Mouse (Mus musculus) bone marrow macrophage, adult 2 months (primary cell): ENCODE measurements around the gene Foxc2. TPM values are rescaled to one million over a fixed set of nuclear protein-coding genes. Genes with fewer than 3 reads are reported as not detected.

ENCODE experiments used
- H3K27ac ChIP-seq: 2 replicates; pipeline ENCODE4 v1.5.1; 2012; ENCODE audit warnings: low read depth, low read length; ENCODE audit not compliant: insufficient read depth
- H3K4me1 ChIP-seq: 2 replicates; pipeline ENCODE4 v1.6.1; 2012; ENCODE audit warnings: low read length; ENCODE audit not compliant: control insufficient read depth, insufficient read depth
- H3K4me3 ChIP-seq: 2 replicates; pipeline ENCODE4 v1.5.1; 2012; ENCODE audit warnings: mild to moderate bottlenecking, low read length, moderate library complexity; ENCODE audit not compliant: insufficient read depth
- CTCF ChIP-seq: IDR thresholded peaks from 2 replicates; pipeline ENCODE4 v1.5.1; 2012; ENCODE audit warnings: low read depth, mild to moderate bottlenecking, low read length, moderate library complexity
- POLR2A ChIP-seq: IDR thresholded peaks from 2 replicates; pipeline ENCODE4 v1.6.1; 2012; ENCODE audit warnings: mild to moderate bottlenecking, low read depth, low read length, borderline replicate concordance
- polyA plus RNA-seq: library from polyadenylated mRNA; stranded (reverse); fragments of >200 nt; gene quantifications from 2 replicates; pipeline ENCODE4 v1.2.4, GENCODE M21; 2012; ENCODE audit not compliant: missing spikeins, insufficient read depth, insufficient read length

Gene Foxc2
- polyA plus RNA-seq, 1 experiment, result not detected

DNA sequence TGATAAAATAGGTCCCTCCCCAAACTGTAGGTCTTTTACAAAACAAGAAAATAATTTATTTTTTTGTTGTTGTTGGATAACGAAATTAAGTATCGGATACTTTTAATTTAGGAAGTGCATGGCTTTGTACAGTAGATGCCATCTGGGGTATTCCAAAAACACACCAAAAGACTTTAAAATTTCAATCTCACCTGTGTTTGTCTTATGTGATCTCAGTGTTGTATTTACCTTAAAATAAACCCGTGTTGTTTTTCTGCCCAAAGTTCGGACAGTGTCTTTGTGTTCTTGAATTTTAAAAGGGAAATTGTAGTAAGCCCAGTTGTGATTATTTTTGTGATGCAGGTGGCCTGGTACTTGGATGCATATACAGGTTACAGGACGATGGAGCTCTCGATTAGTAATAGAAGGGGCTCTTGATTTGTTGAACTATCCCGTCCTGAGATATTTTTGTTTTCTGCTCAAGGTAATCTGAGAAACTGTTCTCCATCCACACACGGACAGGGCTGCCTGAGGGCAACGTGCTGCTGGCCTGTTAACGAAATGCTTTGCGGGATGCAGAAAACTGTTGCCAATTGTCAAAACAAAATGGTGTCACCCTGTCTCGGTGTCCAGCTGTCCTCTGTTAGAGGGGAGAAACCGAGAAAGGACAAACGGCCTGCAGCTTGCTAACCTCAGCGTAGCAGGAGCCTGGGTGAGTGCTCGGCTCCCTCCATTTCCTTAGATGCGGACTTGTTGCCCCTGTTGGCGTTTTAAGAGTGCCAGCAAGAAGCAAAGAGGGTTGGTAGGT is 2.9 kb downstream of the Foxc2 start:
- Histone ChIP-seq H3K4me3 (no peak overlapping the region), H3K4me1 (no peaks in the 10 kb centered on the region), H3K27ac (no peak overlapping the region)
- TF ChIP-seq CTCF, result no peak
- no peak for TF ChIP-seq POLR2A

DNA sequence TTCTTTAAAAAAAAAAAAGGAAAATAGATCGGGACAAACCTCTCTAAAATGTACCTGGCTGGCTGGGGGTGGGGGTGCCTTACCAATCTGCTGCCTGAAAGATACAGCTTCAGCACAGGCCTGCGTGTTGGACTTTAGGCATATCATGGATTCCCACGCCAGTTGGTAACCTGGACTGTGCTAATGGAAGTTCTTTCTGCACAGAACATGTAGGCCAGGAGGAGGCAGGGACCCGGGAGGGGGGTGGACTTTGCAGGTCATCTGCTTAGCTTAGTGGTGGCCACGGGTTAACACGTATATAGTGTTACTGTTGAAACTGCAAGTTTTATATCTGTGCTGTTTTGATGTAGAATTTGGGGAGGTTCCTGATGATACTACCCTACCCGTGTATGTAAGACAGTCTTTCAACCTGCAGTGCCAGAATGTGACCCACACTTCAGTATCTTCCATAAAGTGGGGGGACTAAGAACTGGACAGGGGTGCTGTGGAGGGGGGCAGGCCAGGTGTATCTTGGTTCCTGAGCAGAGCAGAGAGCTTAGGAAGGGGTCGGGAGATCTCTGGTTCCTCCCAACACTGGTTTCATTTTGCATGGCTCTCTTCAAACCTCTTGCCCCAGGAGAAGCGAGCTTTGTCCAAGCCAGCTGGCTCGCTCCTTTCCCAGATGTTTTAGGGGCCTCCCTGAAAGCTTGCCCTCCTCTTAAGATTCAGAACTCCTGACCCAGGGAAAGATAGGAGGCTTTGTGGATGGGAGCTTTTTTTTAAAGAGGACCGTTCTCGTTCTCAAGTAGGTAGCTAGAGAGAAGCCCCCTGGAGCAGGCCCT is 3.9 kb downstream of the Foxc2 start:
- Histone ChIP-seq H3K4me3 (no peak overlapping the region), H3K4me1 (no peaks in the 10 kb centered on the region), H3K27ac (no peak overlapping the region)
- no peak for TF ChIP-seq CTCF
- TF ChIP-seq POLR2A, result no peak

DNA sequence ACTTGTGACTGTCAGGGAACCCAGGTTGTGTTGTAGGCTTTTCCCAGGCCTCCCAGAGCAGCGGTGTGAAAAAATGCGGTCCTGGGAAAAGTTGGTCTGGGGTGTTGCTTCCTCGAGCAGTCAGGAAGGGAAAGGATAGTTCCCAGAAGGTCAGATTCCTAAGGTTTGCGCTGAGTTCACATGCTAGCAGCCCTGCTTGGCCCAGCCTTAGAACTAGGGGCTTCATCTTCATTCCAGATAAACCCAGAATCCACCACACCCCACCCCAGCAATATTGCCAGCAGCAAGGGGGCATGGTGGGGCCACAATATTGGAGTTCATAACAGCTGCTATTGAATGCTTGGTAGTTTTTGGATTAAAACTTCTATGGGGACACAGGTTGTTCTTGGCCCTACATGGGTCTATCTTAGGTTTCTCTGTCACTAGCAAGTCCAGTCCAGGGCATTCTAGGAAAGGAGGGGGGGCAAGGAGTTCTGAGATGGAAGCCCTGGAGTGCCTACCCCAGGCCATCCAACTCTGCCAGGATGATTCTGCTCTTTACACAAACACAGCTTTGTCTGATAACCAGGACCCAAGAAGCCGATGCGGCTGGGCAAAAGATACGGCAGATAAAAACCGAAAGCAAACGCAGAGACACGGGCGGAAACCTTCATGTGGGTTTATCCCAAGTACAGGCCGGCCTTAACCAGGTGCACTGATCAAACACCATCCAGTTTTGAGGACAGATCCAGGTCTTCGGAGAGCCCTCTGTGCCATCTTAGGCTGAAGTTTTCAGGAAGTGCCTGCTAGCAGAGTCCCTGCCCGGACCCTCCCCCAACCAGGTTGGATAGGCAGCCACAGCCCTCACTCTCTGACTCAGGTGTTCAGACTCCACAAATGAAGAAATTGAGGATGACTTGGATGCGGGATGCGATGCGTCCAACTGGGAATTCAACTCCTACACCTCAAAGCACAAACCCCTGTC is 4.8 kb downstream of the Foxc2 start:
- H3K4me3 ChIP-seq, result peak overlapping the region; percentile 38

DNA sequence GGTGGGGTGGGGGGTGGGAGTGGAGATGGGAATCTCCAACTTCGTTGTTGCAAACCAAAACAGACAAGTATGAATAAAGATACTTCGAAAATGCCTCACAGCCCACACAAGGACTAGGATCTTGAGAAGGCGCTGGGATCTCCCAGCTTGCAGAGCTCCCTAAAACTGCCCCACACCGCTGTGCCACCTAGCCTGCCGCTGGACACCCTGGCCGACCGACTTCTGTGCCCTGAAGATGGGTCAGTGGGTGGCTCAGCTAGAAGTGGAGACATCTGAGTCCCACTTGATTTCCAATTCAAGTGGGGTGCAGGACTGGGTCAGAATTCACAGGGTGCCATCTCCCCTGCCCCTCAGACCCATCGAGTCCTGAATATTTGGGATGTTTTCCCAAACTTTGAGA is 5.7 kb downstream of the Foxc2 start:
- Histone ChIP-seq H3K27ac (no peak overlapping the region), H3K4me1 (no peaks in the 10 kb centered on the region)
- TF ChIP-seq POLR2A (no peak), CTCF (no peak)

More for the DNA sequence above, 4.8 kb downstream of the Foxc2 start:
- Histone ChIP-seq H3K27ac (no peak overlapping the region), H3K4me1 (no peaks in the 10 kb centered on the region)
- TF ChIP-seq POLR2A (no peak), CTCF (no peak)

DNA sequence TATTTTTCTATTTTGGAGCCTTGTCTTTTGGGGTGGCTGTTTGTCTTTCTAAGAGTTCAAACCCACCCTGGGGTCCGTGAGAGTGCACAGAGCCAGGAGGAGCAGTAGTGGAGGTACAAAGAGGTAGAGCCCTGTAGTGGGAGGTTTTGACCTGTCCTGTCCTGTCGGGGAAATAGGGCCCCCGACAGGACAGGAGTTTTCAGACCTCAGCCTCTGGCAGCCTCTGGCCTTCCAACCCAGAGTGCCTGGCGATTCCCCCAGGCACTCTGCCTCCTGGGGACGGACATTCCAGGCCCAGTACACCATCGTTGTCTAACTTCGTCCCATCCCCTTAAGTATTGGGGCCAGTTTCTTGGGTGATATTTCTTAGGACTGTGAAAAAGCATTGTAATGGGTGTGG is 6.4 kb downstream of the Foxc2 start:
- TF ChIP-seq POLR2A (no peak), CTCF (no peak)
- H3K27ac ChIP-seq, result no peak overlapping the region
- H3K4me1 ChIP-seq, result no peaks in the 10 kb centered on the region
- no peak overlapping the region for H3K4me3 ChIP-seq

More for the DNA sequence above, 5.7 kb downstream of the Foxc2 start:
- no peak overlapping the region for H3K4me3 ChIP-seq

DNA sequence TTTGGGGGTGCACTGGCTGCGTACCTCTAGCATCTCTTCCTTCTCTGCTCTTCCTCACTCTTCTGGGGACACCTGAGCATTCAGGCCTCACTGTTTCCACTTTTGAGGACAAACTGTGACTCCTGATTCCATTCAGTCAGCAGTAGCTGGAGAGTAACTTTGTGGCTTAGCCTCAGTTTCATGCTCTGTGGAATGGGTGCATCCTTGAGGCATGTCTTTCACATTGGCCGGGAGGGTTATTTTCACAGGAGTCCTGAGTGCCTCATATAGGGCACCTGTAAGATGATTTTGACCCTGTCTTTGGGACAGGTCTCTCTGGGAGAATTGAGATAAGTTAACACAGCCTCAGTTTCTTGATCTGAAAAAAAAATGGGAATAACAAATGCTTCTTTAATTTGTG is 7.1 kb downstream of the Foxc2 start:
- TF ChIP-seq CTCF (no peak), POLR2A (no peak)
- no peaks in the 10 kb centered on the region for H3K4me1 ChIP-seq
- no peak overlapping the region for H3K27ac ChIP-seq
- no peak overlapping the region for H3K4me3 ChIP-seq

DNA sequence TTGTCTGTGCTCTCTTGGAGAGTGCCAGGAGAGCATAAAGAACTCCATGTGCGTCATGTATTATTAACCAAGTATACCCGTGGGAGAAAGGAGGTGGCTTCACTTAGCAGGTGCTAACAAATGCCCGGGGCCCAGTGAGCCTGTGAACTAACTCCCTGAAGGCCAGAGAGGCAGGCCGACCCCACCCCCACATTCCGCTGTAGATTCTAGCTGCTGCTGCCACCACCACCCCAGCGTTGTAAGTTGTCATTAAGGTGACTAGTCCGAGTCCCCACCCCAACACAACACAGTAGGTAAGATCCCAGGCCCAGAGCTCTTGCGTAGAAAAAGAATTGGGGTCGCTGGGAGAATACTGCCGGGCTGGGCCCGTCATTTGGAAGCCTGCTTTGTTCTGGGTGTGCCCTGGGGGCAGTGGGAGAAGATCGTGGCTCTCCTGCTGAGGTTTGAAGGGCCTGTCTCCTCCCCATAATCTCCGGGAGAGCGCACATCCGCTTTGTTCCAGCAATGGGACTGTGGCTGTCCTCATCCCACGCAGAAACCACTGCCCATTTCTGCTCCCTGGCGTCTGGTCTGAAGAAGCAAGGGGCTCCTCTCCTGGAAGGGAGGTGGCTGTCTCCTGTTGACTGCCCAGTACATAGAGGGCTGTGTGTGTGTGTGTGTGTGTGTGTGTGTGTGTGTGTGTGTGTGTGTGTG is 8.7 kb downstream of the Foxc2 start:
- Histone ChIP-seq H3K4me1 (no peaks in the 10 kb centered on the region), H3K4me3 (no peak overlapping the region), H3K27ac (no peak overlapping the region)
- TF ChIP-seq CTCF (no peak), POLR2A (no peak)

DNA sequence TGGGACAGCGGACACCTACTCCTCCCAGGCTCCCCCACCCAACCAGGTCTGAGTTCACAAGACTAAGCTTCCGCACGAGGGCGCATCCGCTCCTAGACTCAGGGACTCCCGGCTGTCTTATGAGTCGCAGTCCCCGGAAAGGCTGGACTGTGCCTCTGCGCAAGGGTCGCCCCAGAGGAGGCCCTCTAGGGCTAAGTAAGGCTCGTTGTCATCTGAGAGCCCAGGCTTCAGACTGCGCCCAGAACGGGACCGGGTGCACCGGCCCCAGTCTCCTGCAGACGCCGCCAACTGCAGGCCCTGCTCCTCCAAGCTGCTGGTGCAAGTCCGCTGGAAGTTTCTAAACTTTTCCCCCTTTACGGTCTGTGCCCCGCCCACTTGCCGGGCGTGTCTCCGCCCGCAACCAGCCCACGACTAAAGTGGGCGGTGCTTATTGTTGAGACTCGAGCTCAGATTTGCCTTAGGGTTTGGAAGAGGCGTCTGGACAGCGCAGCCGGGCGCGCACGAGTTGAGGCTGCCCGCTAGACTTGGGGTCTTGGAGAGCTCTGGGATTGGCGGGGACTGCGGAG is 9.4 kb downstream of the Foxc2 start:
- TF ChIP-seq POLR2A (no peak), CTCF (no peak)
- no peak overlapping the region for H3K4me3 ChIP-seq
- H3K27ac ChIP-seq, result no peak overlapping the region
- no peaks in the 10 kb centered on the region for H3K4me1 ChIP-seq

DNA sequence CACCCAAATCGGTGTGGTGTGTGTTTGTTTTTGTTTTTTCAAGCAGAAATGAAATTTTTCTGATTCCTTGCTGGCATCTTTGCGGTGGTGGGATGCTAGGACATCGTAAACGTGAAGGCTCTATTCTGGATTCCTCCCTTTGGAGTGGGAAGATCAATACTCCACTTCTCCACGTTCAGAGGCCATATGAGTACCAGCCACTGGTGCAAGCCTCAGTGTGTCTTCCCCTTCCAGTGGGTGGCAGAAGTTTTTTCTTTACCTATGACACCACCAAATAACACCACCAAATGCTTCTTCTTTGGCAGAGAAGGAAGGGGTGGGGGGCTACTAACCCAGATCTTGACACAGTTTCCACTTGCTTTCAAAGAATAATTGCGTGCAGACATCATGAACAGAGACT is 10.2 kb downstream of the Foxc2 start:
- H3K4me1 ChIP-seq, result no peaks in the 10 kb centered on the region
- TF ChIP-seq CTCF, result no peak
- TF ChIP-seq POLR2A, result no peak
- no peak overlapping the region for H3K27ac ChIP-seq
- H3K4me3 ChIP-seq, result no peak overlapping the region
